Mouse (Mus musculus): ENCODE data around the gene Ptpn7.
A peak's percentile ranks its signal among the peaks of the same experiment; 100 is the strongest.

The Ptpn7 gene

DNA sequence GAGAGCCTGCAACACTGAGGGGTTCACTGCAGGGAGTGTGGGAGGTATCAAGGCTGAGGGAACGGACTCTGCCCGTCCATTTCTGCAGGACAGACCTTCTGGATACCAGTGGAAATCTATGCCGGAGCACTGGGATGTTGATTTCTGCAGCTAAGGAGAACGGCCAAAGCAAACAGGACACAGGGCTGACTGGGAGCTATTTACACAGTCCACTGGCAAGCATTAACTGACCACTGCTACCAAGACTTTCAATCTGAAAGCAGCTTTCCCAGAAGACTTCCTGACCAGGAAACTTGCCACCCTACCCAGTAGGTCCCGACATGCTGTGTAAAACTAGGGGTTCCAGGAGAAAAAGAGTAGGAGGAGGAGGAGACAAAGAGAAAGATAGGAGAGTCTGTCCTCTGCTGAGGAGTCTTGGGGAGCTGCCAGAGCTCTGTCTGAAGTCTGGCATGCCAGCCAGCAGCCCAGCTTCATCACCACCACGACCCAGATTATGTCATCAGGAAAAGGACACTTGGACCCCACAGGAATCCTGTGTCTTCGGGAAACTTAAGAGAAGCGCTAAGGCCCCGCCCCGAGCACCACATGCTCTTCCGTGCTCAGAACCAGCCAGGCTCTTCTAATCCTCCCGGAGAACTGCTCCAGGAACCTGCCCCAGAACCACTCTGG lies 37.2 kb downstream of the Ptpn7 start:
- no peaks in the 10 kb centered on the region for H3K9me3 ChIP-seq (ENCODE audit: low read length)
- TF ChIP-seq CTCF (conservative IDR thresholded peaks at IDR 0.05; ENCODE audit: low read length) (no peak), NANOG (IDR thresholded peaks at IDR 0.05; ENCODE audit: borderline replicate concordance, low read length) (no peak), POU5F1 (IDR thresholded peaks at IDR 0.05; ENCODE audit: borderline replicate concordance, low read length) (no peak)
- H3K36me3 ChIP-seq (ENCODE audit: insufficient read depth, low read length) = no peaks in the 10 kb centered on the region
- peaks cover 40% of the 10 kb centered on the region for H3K4me1 ChIP-seq (replicated peaks; ENCODE audit: low read depth, low read length)
- H3K4me3 ChIP-seq (replicated peaks; ENCODE audit: low read length) = 0 out of 2 replicates have a peak overlapping the region, but pooled peaks have one; percentile 0
- H3K27me3 ChIP-seq (ENCODE audit: insufficient read depth, low read length) = 0 out of 2 replicates have a peak, but pooled peaks cover 3% of the 10 kb centered on the region

DNA sequence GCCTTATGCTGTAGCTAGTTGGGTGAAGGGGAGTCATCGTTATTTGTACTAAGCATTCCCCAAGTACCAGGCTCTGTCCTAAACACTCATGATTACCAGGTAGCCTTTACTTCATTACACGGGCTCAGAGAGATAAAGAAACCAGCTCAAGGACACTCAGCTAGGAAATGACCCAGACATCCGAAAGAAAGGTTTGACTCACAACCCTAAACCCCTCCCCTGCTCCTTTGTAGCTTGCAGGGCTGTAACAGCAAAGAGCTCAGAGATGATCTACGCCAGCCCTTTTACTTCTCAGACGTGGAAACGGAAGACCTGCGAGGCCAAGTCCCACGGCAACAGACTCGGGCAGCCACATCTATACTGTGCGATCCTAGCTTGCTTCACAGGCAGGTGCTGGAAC lies 37.8 kb downstream of the Ptpn7 start:
- Histone ChIP-seq H3K4me3 (replicated peaks; ENCODE audit: low read length) (0 out of 2 replicates have a peak overlapping the region, but pooled peaks have one; percentile 0), H3K4me1 (replicated peaks; ENCODE audit: low read depth, low read length) (peaks cover 44% of the 10 kb centered on the region), H3K27me3 (ENCODE audit: insufficient read depth, low read length) (0 out of 2 replicates have a peak, but pooled peaks cover 3% of the 10 kb centered on the region), H3K36me3 (ENCODE audit: insufficient read depth, low read length) (no peaks in the 10 kb centered on the region), H3K9me3 (ENCODE audit: low read length) (no peaks in the 10 kb centered on the region)
- TF ChIP-seq CTCF (conservative IDR thresholded peaks at IDR 0.05; ENCODE audit: low read length) (no peak), POU5F1 (IDR thresholded peaks at IDR 0.05; ENCODE audit: borderline replicate concordance, low read length) (no peak), NANOG (IDR thresholded peaks at IDR 0.05; ENCODE audit: borderline replicate concordance, low read length) (no peak)

DNA sequence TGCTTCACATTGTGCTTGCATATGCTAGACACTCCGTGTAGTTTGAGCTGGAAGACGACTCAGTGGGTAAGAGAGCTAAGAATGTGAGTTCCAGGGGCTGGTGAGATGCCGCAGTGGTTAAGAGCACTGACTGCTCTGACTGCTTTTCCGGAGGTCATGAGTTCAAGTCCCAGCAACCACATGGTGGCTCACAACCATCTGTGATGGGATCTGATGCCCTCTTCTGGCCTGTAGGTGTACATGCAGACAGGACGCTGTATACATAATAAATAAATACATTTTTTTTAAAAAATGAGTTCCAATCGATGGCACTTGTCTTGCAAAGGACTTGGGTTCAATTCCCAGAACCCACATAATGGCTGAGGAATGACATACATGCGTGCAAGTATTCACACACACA lies 38.7 kb downstream of the Ptpn7 start:
- Histone ChIP-seq H3K9me3 (ENCODE audit: low read length) (no peaks in the 10 kb centered on the region), H3K27me3 (ENCODE audit: insufficient read depth, low read length) (0 out of 2 replicates have a peak, but pooled peaks cover 3% of the 10 kb centered on the region), H3K4me1 (replicated peaks; ENCODE audit: low read depth, low read length) (peaks cover 48% of the 10 kb centered on the region), H3K4me3 (replicated peaks; ENCODE audit: low read length) (no peak overlapping the region), H3K36me3 (ENCODE audit: insufficient read depth, low read length) (no peaks in the 10 kb centered on the region)
- TF ChIP-seq CTCF (conservative IDR thresholded peaks at IDR 0.05; ENCODE audit: low read length) (peak; percentile 16; the same call in 1 of the 2 replicates), POU5F1 (IDR thresholded peaks at IDR 0.05; ENCODE audit: borderline replicate concordance, low read length) (no peak)

DNA sequence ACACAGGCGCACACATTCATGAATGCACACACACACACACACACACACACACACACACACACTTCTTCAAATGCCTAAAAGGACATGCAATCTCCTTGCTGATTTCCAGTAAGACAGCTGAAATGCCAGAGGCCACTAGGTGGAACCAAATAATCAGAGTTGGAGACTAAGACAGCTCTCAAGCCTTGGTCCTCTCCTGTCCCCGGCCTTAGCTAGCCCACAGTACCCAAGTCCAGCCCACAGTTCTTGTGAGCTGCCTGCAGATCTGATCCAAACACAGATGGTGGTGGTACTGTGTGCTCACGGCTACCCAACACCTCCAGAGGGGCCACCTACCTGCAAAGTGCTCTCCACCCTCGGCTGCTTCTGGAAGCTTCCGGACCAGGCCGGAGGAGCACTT lies 39.5 kb downstream of the Ptpn7 start:
- peaks cover 46% of the 10 kb centered on the region for H3K4me1 ChIP-seq (replicated peaks; ENCODE audit: low read depth, low read length)
- H3K4me3 ChIP-seq (replicated peaks; ENCODE audit: low read length) = no peak overlapping the region
- 0 out of 2 replicates have a peak, but pooled peaks cover 3% of the 10 kb centered on the region for H3K27me3 ChIP-seq (ENCODE audit: insufficient read depth, low read length)

DNA sequence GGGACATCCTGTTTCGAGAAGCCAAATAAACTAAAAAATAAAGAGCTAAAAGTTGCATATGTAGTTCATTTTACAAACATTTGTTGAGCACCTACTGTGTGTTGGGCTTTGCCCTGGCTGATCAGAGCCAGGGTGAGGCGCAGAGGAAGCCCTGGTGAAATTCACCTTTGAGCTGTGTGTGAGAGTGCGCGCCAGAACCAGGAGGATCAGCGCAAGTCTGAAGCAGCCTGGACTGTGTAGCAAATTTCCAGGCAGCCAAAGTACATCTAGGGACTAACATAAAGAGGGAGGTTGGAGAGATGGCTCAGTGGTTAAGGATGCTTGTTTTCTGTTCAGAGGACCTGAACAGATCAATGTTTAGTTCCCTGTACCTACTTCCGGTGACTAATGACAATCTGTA lies 40.8 kb downstream of the Ptpn7 start:
- peaks cover 49% of the 10 kb centered on the region for H3K4me1 ChIP-seq (replicated peaks; ENCODE audit: low read depth, low read length)
- TF ChIP-seq CTCF (conservative IDR thresholded peaks at IDR 0.05; ENCODE audit: low read length) (no peak), POU5F1 (IDR thresholded peaks at IDR 0.05; ENCODE audit: borderline replicate concordance, low read length) (no peak), NANOG (IDR thresholded peaks at IDR 0.05; ENCODE audit: borderline replicate concordance, low read length) (no peak)
- H3K9me3 ChIP-seq (ENCODE audit: low read length) = no peaks in the 10 kb centered on the region
- no peaks in the 10 kb centered on the region for H3K36me3 ChIP-seq (ENCODE audit: insufficient read depth, low read length)
- no peak overlapping the region for H3K4me3 ChIP-seq (replicated peaks; ENCODE audit: low read length)
- 0 out of 2 replicates have a peak, but pooled peaks cover 3% of the 10 kb centered on the region for H3K27me3 ChIP-seq (ENCODE audit: insufficient read depth, low read length)

More for the DNA sequence above, 39.5 kb downstream of the Ptpn7 start:
- no peaks in the 10 kb centered on the region for H3K9me3 ChIP-seq (ENCODE audit: low read length)
- no peak for TF ChIP-seq POU5F1 (IDR thresholded peaks at IDR 0.05; ENCODE audit: borderline replicate concordance, low read length)
- TF ChIP-seq NANOG (IDR thresholded peaks at IDR 0.05; ENCODE audit: borderline replicate concordance, low read length) = no peak
- peak; percentile 37 for TF ChIP-seq CTCF (conservative IDR thresholded peaks at IDR 0.05; ENCODE audit: low read length)
- no peaks in the 10 kb centered on the region for H3K36me3 ChIP-seq (ENCODE audit: insufficient read depth, low read length)

DNA sequence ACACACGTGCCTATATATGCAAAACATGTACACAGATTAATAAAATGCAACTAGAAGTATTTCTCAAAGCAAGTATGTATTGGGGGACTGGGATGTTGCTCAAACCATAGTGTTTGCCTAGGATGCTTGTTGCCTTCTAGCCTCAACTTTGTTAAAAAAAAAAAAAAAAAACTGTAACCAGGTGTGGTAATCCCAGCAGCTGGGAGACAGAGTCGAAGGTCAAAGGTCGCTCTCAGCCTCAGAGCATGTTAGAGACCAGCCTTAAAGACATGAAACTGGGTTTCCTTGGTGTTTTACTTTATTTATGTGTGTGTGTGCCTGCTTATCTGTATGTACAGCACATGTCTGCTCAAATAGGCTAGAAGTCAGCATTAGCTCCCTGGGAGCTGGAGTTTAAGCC lies 42.7 kb downstream of the Ptpn7 start:
- Histone ChIP-seq H3K4me3 (replicated peaks; ENCODE audit: low read length) (no peak overlapping the region), H3K9me3 (ENCODE audit: low read length) (no peaks in the 10 kb centered on the region), H3K27me3 (ENCODE audit: insufficient read depth, low read length) (no peaks in the 10 kb centered on the region), H3K36me3 (ENCODE audit: insufficient read depth, low read length) (no peaks in the 10 kb centered on the region), H3K4me1 (replicated peaks; ENCODE audit: low read depth, low read length) (peaks cover 51% of the 10 kb centered on the region)
- TF ChIP-seq POU5F1 (IDR thresholded peaks at IDR 0.05; ENCODE audit: borderline replicate concordance, low read length) (no peak), CTCF (conservative IDR thresholded peaks at IDR 0.05; ENCODE audit: low read length) (no peak), NANOG (IDR thresholded peaks at IDR 0.05; ENCODE audit: borderline replicate concordance, low read length) (no peak)

DNA sequence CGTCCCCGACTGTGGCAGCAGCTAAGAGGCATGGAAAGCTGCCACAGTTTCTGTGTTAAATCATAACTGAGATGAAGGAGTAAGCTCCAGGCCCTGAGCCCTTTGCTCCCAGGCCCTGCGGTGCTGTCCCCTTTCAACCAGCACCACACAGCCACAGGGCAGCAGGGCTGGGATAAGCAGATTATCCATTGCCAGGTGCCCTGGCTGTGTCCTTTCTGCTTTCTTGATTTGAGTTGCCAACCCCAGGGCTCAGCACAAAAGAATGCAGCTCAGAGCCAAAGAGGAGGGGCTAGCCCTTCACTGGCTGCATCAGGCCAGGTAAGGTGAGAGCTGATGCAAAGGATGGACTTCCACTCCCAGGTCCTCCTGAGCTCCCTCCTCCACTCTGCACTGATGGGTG lies 45.2 kb downstream of the Ptpn7 start:
- H3K9me3 ChIP-seq (ENCODE audit: low read length) = no peaks in the 10 kb centered on the region
- H3K4me1 ChIP-seq (replicated peaks; ENCODE audit: low read depth, low read length) = peaks cover 68% of the 10 kb centered on the region
- no peaks in the 10 kb centered on the region for H3K36me3 ChIP-seq (ENCODE audit: insufficient read depth, low read length)
- TF ChIP-seq POU5F1 (IDR thresholded peaks at IDR 0.05; ENCODE audit: borderline replicate concordance, low read length) = no peak
- H3K27me3 ChIP-seq (ENCODE audit: insufficient read depth, low read length) = no peaks in the 10 kb centered on the region
- no peak overlapping the region for H3K4me3 ChIP-seq (replicated peaks; ENCODE audit: low read length)

DNA sequence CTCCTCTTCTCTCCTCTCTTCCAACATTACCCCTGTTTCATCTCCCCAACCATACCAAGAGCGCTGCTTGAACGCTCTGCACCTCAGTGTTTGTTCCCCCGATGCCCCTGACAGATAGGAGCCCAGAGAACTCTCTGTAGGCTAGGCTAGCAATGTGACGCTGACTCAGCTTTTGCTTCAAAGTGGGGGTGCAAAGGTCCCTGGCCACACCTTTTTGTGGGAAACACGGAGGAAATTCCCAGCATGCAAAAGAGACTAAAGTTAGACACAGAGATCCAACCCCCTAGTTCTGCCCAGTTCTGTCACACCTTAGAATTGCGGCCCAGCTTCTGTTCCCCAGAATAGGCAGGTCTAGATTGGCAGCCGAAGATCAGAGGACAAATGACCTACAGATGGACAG lies 46.4 kb downstream of the Ptpn7 start:
- Histone ChIP-seq H3K9me3 (ENCODE audit: low read length) (no peaks in the 10 kb centered on the region), H3K4me1 (replicated peaks; ENCODE audit: low read depth, low read length) (peaks cover 76% of the 10 kb centered on the region), H3K36me3 (ENCODE audit: insufficient read depth, low read length) (no peaks in the 10 kb centered on the region)

DNA sequence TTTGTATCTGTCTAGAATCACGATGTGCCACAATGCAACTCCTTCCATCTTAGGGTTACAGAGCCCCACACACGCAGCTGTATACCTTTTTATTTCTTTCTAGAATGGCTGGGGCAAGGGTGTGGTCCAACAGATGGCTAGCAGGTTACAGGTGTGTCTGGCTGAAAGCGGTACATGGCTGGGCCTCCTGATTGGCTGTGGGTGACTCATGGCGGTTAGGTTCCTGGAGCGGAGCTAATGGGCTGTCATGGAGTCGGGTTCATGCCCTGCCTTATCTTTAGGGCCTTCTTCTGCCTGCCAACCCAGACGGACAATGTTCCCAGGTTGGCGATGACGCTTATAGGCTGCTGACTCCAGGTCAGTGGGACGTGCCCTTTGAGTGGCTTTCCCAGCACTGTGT lies 48.3 kb downstream of the Ptpn7 start:
- TF ChIP-seq POU5F1 (IDR thresholded peaks at IDR 0.05; ENCODE audit: borderline replicate concordance, low read length) (no peak), CTCF (conservative IDR thresholded peaks at IDR 0.05; ENCODE audit: low read length) (no peak), NANOG (IDR thresholded peaks at IDR 0.05; ENCODE audit: borderline replicate concordance, low read length) (no peak)
- Histone ChIP-seq H3K4me1 (replicated peaks; ENCODE audit: low read depth, low read length) (peaks cover 78% of the 10 kb centered on the region), H3K27me3 (ENCODE audit: insufficient read depth, low read length) (no peaks in the 10 kb centered on the region)

More for the DNA sequence above, 46.4 kb downstream of the Ptpn7 start:
- no peaks in the 10 kb centered on the region for H3K27me3 ChIP-seq (ENCODE audit: insufficient read depth, low read length)
- TF ChIP-seq POU5F1 (IDR thresholded peaks at IDR 0.05; ENCODE audit: borderline replicate concordance, low read length) = no peak
- TF ChIP-seq NANOG (IDR thresholded peaks at IDR 0.05; ENCODE audit: borderline replicate concordance, low read length) = no peak
- no peak for TF ChIP-seq CTCF (conservative IDR thresholded peaks at IDR 0.05; ENCODE audit: low read length)
- H3K4me3 ChIP-seq (replicated peaks; ENCODE audit: low read length) = no peak overlapping the region

More for the DNA sequence above, 48.3 kb downstream of the Ptpn7 start:
- no peaks in the 10 kb centered on the region for H3K36me3 ChIP-seq (ENCODE audit: insufficient read depth, low read length)
- no peaks in the 10 kb centered on the region for H3K9me3 ChIP-seq (ENCODE audit: low read length)
- H3K4me3 ChIP-seq (replicated peaks; ENCODE audit: low read length) = peak overlapping the region; percentile 45; the same call in 1 of the 2 replicates

Measured in E14TG2a.4 (cell line).